In genomic region chr4:123438414-123438813, GRCm38 (mm10) we compare ENCODE assay signal across 10 mouse cellular contexts.
DNase-seq lines count a peak whose midpoint lies in the region; ATAC-seq and TF ChIP-seq lines count a peak whose summit lies in the region.
"Had no signal": no experiment of that assay in that cellular context is flagged by ENCODE, and none has a peak within 500 bp of the region (broad histone marks: within the 10 kb centered on the region; RNA-seq: fewer than 3 reads in every experiment).

No protein-coding gene starts in this region.

- peak; percentile 81 for DNase-seq in kidney, adult 2 months
- DNase-seq in cerebellum, adult 9-10 months, result peak; percentile 57
- peak; percentile 36 for DNase-seq in lung, postnatal 25 days (ENCODE audit: low spot score)
- no peak for DNase-seq in left cerebral cortex, adult 9 months (ENCODE audit: low spot score in 2 of 2)
- DNase-seq in right cerebral cortex, adult 2 months (ENCODE audit: low spot score in 2 of 2), result no peak

- no peaks in the 10 kb centered on the region for H3K27me3 ChIP-seq in kidney, adult 2 months (replicated peaks; ENCODE audit: control insufficient read depth, insufficient read depth, low read length)
- no peaks in the 10 kb centered on the region for H3K27me3 ChIP-seq in kidney, embryonic 14.5 days (ENCODE audit: control insufficient read depth, insufficient read depth, low read length)
- no peaks in the 10 kb centered on the region for H3K27me3 ChIP-seq in heart, embryonic 16.5 days (ENCODE audit: control insufficient read depth, insufficient read depth, low read length)
- H3K27me3 ChIP-seq in forebrain, embryonic 15.5 days, result no peaks in the 10 kb centered on the region
- H3K27me3 ChIP-seq: hindbrain, embryonic 12.5 days had no signal

- H3K9ac ChIP-seq in kidney, embryonic 14.5 days (ENCODE audit: low read depth, low read length), result no peak overlapping the region
- no peak overlapping the region for H3K9ac ChIP-seq in heart, embryonic 16.5 days (ENCODE audit: low read length)
- H3K9ac ChIP-seq in forebrain, embryonic 15.5 days (replicated peaks), result no peak overlapping the region
- H3K9ac ChIP-seq: hindbrain, embryonic 12.5 days had no signal

- TF ChIP-seq POLR2A in kidney, adult 2 months (IDR thresholded peaks at IDR 0.05; ENCODE audit: low read depth, low read length), result no peak

- ATAC-seq in kidney, embryonic 14.5 days (ENCODE audit: low FRiP score, low TSS enrichment), result no peak
- ATAC-seq in heart, embryonic 16.5 days (replicated peaks; ENCODE audit: extremely low read depth, insufficient read depth, low FRiP score), result 0 out of 2 replicates have a peak, but pooled peaks have one; percentile 45
- ATAC-seq in forebrain, embryonic 15.5 days (replicated peaks), result no peak

- no peak overlapping the region for H3K27ac ChIP-seq in kidney, adult 2 months (ENCODE audit: insufficient read depth, low read depth, low read length)
- H3K27ac ChIP-seq in kidney, embryonic 14.5 days (ENCODE audit: low read depth, low read length), result no peak overlapping the region
- peak overlapping the region; percentile 72 for H3K27ac ChIP-seq in heart, embryonic 16.5 days (ENCODE audit: low read length)
- no peak overlapping the region for H3K27ac ChIP-seq in forebrain, embryonic 15.5 days (replicated peaks)
- H3K27ac ChIP-seq: hindbrain, embryonic 12.5 days had no signal

- WGBS in kidney, adult 2 months, result 32% methylated on average over 5 of the region's 5 CpGs
- 64% methylated on average over 5 of the region's 5 CpGs for WGBS in kidney, embryonic 14.5 days
- WGBS in heart, embryonic 16.5 days, result 39% methylated on average over 5 of the region's 5 CpGs
- WGBS in forebrain, embryonic 15.5 days, result 79% methylated on average over 5 of the region's 5 CpGs

- H3K36me3 ChIP-seq in kidney, adult 2 months (ENCODE audit: control insufficient read depth, insufficient read depth, low read length), result peaks cover 9% of the 10 kb centered on the region
- H3K36me3 ChIP-seq in kidney, embryonic 14.5 days (ENCODE audit: control insufficient read depth, insufficient read depth, low read length), result peaks cover 49% of the 10 kb centered on the region
- peaks cover 55% of the 10 kb centered on the region for H3K36me3 ChIP-seq in heart, embryonic 16.5 days (ENCODE audit: control insufficient read depth, insufficient read depth)
- peaks cover 77% of the 10 kb centered on the region for H3K36me3 ChIP-seq in forebrain, embryonic 15.5 days

- no peak for TF ChIP-seq CTCF in kidney, adult 2 months (conservative IDR thresholded peaks at IDR 0.05; ENCODE audit: insufficient read depth, insufficient read length, low read depth, low read length)

- H3K4me3 ChIP-seq in kidney, adult 2 months (ENCODE audit: insufficient read depth, low read depth, low read length), result no peak overlapping the region
- no peak overlapping the region for H3K4me3 ChIP-seq in kidney, embryonic 14.5 days (ENCODE audit: low read length)
- no peak overlapping the region for H3K4me3 ChIP-seq in heart, embryonic 16.5 days (ENCODE audit: low read length)
- H3K4me3 ChIP-seq in forebrain, embryonic 15.5 days, result no peak overlapping the region
- H3K4me3 ChIP-seq: hindbrain, embryonic 12.5 days had no signal

- H3K4me1 ChIP-seq in kidney, adult 2 months (ENCODE audit: control insufficient read depth, insufficient read depth, low read length), result no peaks in the 10 kb centered on the region
- H3K4me1 ChIP-seq in kidney, embryonic 14.5 days (ENCODE audit: control insufficient read depth, insufficient read depth, low read length), result no peaks in the 10 kb centered on the region
- H3K4me1 ChIP-seq in heart, embryonic 16.5 days (ENCODE audit: control insufficient read depth, insufficient read depth, low read length), result peaks cover 5% of the 10 kb centered on the region
- H3K4me1 ChIP-seq in forebrain, embryonic 15.5 days, result no peaks in the 10 kb centered on the region
- H3K4me1 ChIP-seq: hindbrain, embryonic 12.5 days had no signal

- H3K9me3 ChIP-seq in kidney, embryonic 14.5 days (ENCODE audit: control insufficient read depth, low read length), result no peaks in the 10 kb centered on the region
- no peaks in the 10 kb centered on the region for H3K9me3 ChIP-seq in heart, embryonic 16.5 days (replicated peaks; ENCODE audit: control insufficient read depth, low read length)
- no peaks in the 10 kb centered on the region for H3K9me3 ChIP-seq in forebrain, embryonic 15.5 days
- H3K9me3 ChIP-seq: hindbrain, embryonic 12.5 days had no signal

- no peak overlapping the region for H3K4me2 ChIP-seq in kidney, embryonic 14.5 days (replicated peaks; ENCODE audit: low read depth, low read length)
- no peak overlapping the region for H3K4me2 ChIP-seq in heart, embryonic 16.5 days (ENCODE audit: low read depth, low read length)
- no peak overlapping the region for H3K4me2 ChIP-seq in forebrain, embryonic 15.5 days (replicated peaks)
- H3K4me2 ChIP-seq: hindbrain, embryonic 12.5 days; midbrain, embryonic 11.5 days had no signal

Comparison
In these comparisons a context has a peak if more than half of its experiments do, and no peak if none do; other contexts are left out.
1. DNase-seq: peak in kidney, adult 2 months (single experiment), cerebellum, adult 9-10 months (single experiment) and lung, postnatal 25 days (single experiment); none in left cerebral cortex, adult 9 months (0 of 2) and right cerebral cortex, adult 2 months (0 of 2).